In genomic region chr14:34867266-34867665, GRCm38 (mm10) we compare ENCODE assay signal across 10 mouse cellular contexts. TPM values are rescaled to one million over a fixed set of nuclear protein-coding genes. Genes with fewer than 3 reads are reported as not detected.
DNase-seq lines count a peak whose midpoint lies in the region; ATAC-seq and TF ChIP-seq lines count a peak whose summit lies in the region.
"Had no signal": no experiment of that assay in that cellular context is flagged by ENCODE, and none has a peak within 500 bp of the region (broad histone marks: within the 10 kb centered on the region; RNA-seq: fewer than 3 reads in every experiment).

No protein-coding gene starts in this region.

- no peaks in the 10 kb centered on the region for H3K36me3 ChIP-seq in heart, embryonic 10.5 days
- no peaks in the 10 kb centered on the region for H3K36me3 ChIP-seq in stomach, postnatal 0 days (ENCODE audit: control insufficient read depth, insufficient read depth, low read length)
- H3K36me3 ChIP-seq: liver, embryonic 15.5 days had no signal

- 10% methylated on average over 5 of the region's 5 CpGs for WGBS in heart, embryonic 10.5 days
- WGBS in stomach, postnatal 0 days, result 15% methylated on average over 5 of the region's 5 CpGs
- WGBS in cerebellum, adult 2 months, result 67% methylated on average over 5 of the region's 5 CpGs

- H3K9me3 ChIP-seq in heart, embryonic 10.5 days, result no peaks in the 10 kb centered on the region
- no peaks in the 10 kb centered on the region for H3K9me3 ChIP-seq in stomach, postnatal 0 days (ENCODE audit: control insufficient read depth, low read length)
- H3K9me3 ChIP-seq: liver, embryonic 15.5 days had no signal

- no peak overlapping the region for H3K4me2 ChIP-seq in stomach, postnatal 0 days (replicated peaks; ENCODE audit: low read depth)
- H3K4me2 ChIP-seq: liver, embryonic 15.5 days had no signal

- no peak for ATAC-seq in stomach, postnatal 0 days (ENCODE audit: low FRiP score, low TSS enrichment)

- H3K4me1 ChIP-seq in heart, embryonic 10.5 days, result no peaks in the 10 kb centered on the region
- H3K4me1 ChIP-seq in stomach, postnatal 0 days (replicated peaks; ENCODE audit: control insufficient read depth, insufficient read depth), result no peaks in the 10 kb centered on the region
- no peaks in the 10 kb centered on the region for H3K4me1 ChIP-seq in cerebellum, adult 2 months (ENCODE audit: control insufficient read depth, insufficient read depth, low read length)
- H3K4me1 ChIP-seq: liver, embryonic 15.5 days had no signal

- TF ChIP-seq POLR2A in cerebellum, adult 2 months (IDR thresholded peaks at IDR 0.05; ENCODE audit: borderline replicate concordance, insufficient read depth, low read length), result no peak

- TF ChIP-seq EP300 in stomach, postnatal 0 days (optimal IDR thresholded peaks at IDR 0.05), result no peak

- TF ChIP-seq CTCF in stomach, postnatal 0 days (IDR thresholded peaks at IDR 0.05; ENCODE audit: low read depth), result no peak
- no peak for TF ChIP-seq CTCF in cerebellum, adult 2 months (IDR thresholded peaks at IDR 0.05; ENCODE audit: borderline replicate concordance, insufficient read depth, low read depth, low read length)

- peak; percentile 81 for DNase-seq in heart, embryonic 10.5 days (ENCODE audit: low spot score)
- DNase-seq in heart, adult 8-10 months (ENCODE audit: low spot score), result no peak
- DNase-seq in thymus, postnatal 14 days, result peak; percentile 7
- DNase-seq in thymus, postnatal 36 days, result no peak
- peak; percentile 33 for DNase-seq in hindlimb bud, embryonic 11.5 days (ENCODE audit: extremely low spot score, low read depth, low spot score)
- peak; percentile 44 for DNase-seq in stomach, postnatal 0 days (ENCODE audit: low spot score)
- DNase-seq in cerebellum, adult 2 months, result no peak
- no peak for DNase-seq in cerebellum, adult 18-20 months
- DNase-seq: cerebellum, postnatal 14 days had no signal

- H3K9ac ChIP-seq in stomach, postnatal 0 days (ENCODE audit: low read length), result no peak overlapping the region
- H3K9ac ChIP-seq: liver, embryonic 15.5 days had no signal

- H3K4me3 ChIP-seq in heart, embryonic 10.5 days, result no peak overlapping the region
- no peak overlapping the region for H3K4me3 ChIP-seq in stomach, postnatal 0 days (ENCODE audit: low read depth, low read length)
- H3K4me3 ChIP-seq in cerebellum, adult 2 months (replicated peaks; ENCODE audit: insufficient read depth, low read depth, low read length), result no peak overlapping the region
- H3K4me3 ChIP-seq: liver, embryonic 15.5 days had no signal

- no peaks in the 10 kb centered on the region for H3K27me3 ChIP-seq in heart, embryonic 10.5 days (ENCODE audit: insufficient read depth, poor library complexity, severe bottlenecking)
- no peaks in the 10 kb centered on the region for H3K27me3 ChIP-seq in stomach, postnatal 0 days (ENCODE audit: control insufficient read depth, insufficient read depth, low read length)
- no peaks in the 10 kb centered on the region for H3K27me3 ChIP-seq in cerebellum, adult 2 months (ENCODE audit: control insufficient read depth, insufficient read depth, low read length)
- H3K27me3 ChIP-seq: liver, embryonic 15.5 days had no signal

- H3K27ac ChIP-seq in heart, embryonic 10.5 days, result no peak overlapping the region
- H3K27ac ChIP-seq in stomach, postnatal 0 days (replicated peaks), result no peak overlapping the region
- no peak overlapping the region for H3K27ac ChIP-seq in cerebellum, adult 2 months (ENCODE audit: insufficient read depth, low read length)
- H3K27ac ChIP-seq: liver, embryonic 15.5 days had no signal

RNA-seq across cellular contexts. Expression of gene Grid1, which starts 47.4 kb away (rescaled TPM):
- 0.16 and 0.59 TPM in 2 replicates for polyA plus RNA-seq in heart, embryonic 10.5 days (2016; fragmentation: Nextera tagmentation; extraction: Ambion mirVana)
- total RNA-seq in heart, adult 8-10 months (2022), result under 1 TPM in 1 of 4 experiments, not detected in 3; 0.22 TPM
- 0.34 and 0.54 TPM in 2 replicates for polyA plus RNA-seq in stomach, postnatal 0 days (2015; fragmentation: Nextera tagmentation; extraction: Ambion mirVana)
- 13.0 and 13.3 TPM in 2 replicates for polyA plus RNA-seq in cerebellum, adult 2 months (2012; rRNA removed)

Comparison
In these comparisons a context has a peak if more than half of its experiments do, and no peak if none do; other contexts are left out.
1. DNase-seq: peak in heart, embryonic 10.5 days (single experiment), thymus, postnatal 14 days (single experiment), hindlimb bud, embryonic 11.5 days (single experiment) and stomach, postnatal 0 days (single experiment); none in heart, adult 8-10 months (single experiment), thymus, postnatal 36 days (0 of 2), cerebellum, adult 2 months (0 of 2) and cerebellum, adult 18-20 months (0 of 2).